Mouse (Mus musculus) splenic B cell, adult 2 months (primary cell): ENCODE data around the gene Ros1.

Experiments
- DNase-seq: peaks from one replicate; pipeline ENCODE4 v3.0.0-alpha.2; 2011; ENCODE audit warnings: low read depth, low spot score
- H3K27me3 ChIP-seq: 2 replicates; pipeline ENCODE4 v1.6.1; 2012; ENCODE audit warnings: mild to moderate bottlenecking, low read length, moderate library complexity, mixed read lengths; ENCODE audit not compliant: control insufficient read depth, poor library complexity, insufficient read depth, severe bottlenecking
- H3K36me3 ChIP-seq: 2 replicates; pipeline ENCODE4 v1.6.1; 2012; ENCODE audit warnings: mild to moderate bottlenecking, low read length, moderate library complexity, mixed read lengths; ENCODE audit not compliant: control insufficient read depth, poor library complexity, insufficient read depth, severe bottlenecking

Gene Ros1

GRCm38 (mm10) chr10:52185900-52186299 lies 9.1 kb downstream of the Ros1 start:
- no peaks in the 10 kb centered on the region for H3K36me3 ChIP-seq
- DNase-seq: no peak

GRCm38 (mm10) chr10:52182878-52183277 lies 12.2 kb downstream of the Ros1 start:
- Histone ChIP-seq H3K27me3 (no peaks in the 10 kb centered on the region; the same call in 1 of the 2 replicates), H3K36me3 (no peaks in the 10 kb centered on the region)
- no peak for DNase-seq

More at GRCm38 (mm10) chr10:52185900-52186299, 9.1 kb downstream of the Ros1 start:
- H3K27me3 ChIP-seq: no peaks in the 10 kb centered on the region; the same call in 1 of the 2 replicates

GRCm38 (mm10) chr10:52174376-52174775 lies 20.7 kb downstream of the Ros1 start:
- no peak for DNase-seq
- Histone ChIP-seq H3K36me3 (no peaks in the 10 kb centered on the region), H3K27me3 (no peaks in the 10 kb centered on the region)

GRCm38 (mm10) chr10:52170489-52170888 lies 24.6 kb downstream of the Ros1 start:
- Histone ChIP-seq H3K36me3 (no peaks in the 10 kb centered on the region), H3K27me3 (no peaks in the 10 kb centered on the region)
- DNase-seq: no peak

- no peak for DNase-seq
- H3K27me3 ChIP-seq: no peaks in the 10 kb centered on the region
- no peaks in the 10 kb centered on the region for H3K36me3 ChIP-seq
Measured at GRCm38 (mm10) chr10:52169841-52170240, 25.2 kb downstream of the Ros1 start.

GRCm38 (mm10) chr10:52165376-52165775 lies 29.7 kb downstream of the Ros1 start:
- Histone ChIP-seq H3K27me3 (no peaks in the 10 kb centered on the region), H3K36me3 (no peaks in the 10 kb centered on the region)
- no peak for DNase-seq

- Histone ChIP-seq H3K27me3 (no peaks in the 10 kb centered on the region), H3K36me3 (no peaks in the 10 kb centered on the region)
- no peak for DNase-seq
Measured at GRCm38 (mm10) chr10:52160604-52161003, 34.4 kb downstream of the Ros1 start.

GRCm38 (mm10) chr10:52159704-52160103 lies 35.3 kb downstream of the Ros1 start:
- DNase-seq: no peak
- Histone ChIP-seq H3K27me3 (no peaks in the 10 kb centered on the region), H3K36me3 (no peaks in the 10 kb centered on the region)

GRCm38 (mm10) chr10:52133354-52134074 lies 61.5 kb downstream of the Ros1 start:
- DNase-seq: no peak
- H3K36me3 ChIP-seq: no peaks in the 10 kb centered on the region
- no peaks in the 10 kb centered on the region for H3K27me3 ChIP-seq

- Histone ChIP-seq H3K36me3 (no peaks in the 10 kb centered on the region), H3K27me3 (no peaks in the 10 kb centered on the region; the same call in 1 of the 2 replicates)
- DNase-seq: no peak
Measured at GRCm38 (mm10) chr10:52130762-52131161, 64.3 kb downstream of the Ros1 start.

GRCm38 (mm10) chr10:52128874-52129412 lies 66.1 kb downstream of the Ros1 start:
- Histone ChIP-seq H3K27me3 (no peaks in the 10 kb centered on the region; the same call in 1 of the 2 replicates), H3K36me3 (no peaks in the 10 kb centered on the region)
- no peak for DNase-seq

GRCm38 (mm10) chr10:52106164-52106757 lies 88.8 kb downstream of the Ros1 start:
- Histone ChIP-seq H3K27me3 (no peaks in the 10 kb centered on the region; the same call in 1 of the 2 replicates), H3K36me3 (no peaks in the 10 kb centered on the region)
- peak; percentile 20 for DNase-seq

GRCm38 (mm10) chr10:52101273-52101672 lies 93.8 kb downstream of the Ros1 start:
- Histone ChIP-seq H3K36me3 (no peaks in the 10 kb centered on the region), H3K27me3 (no peaks in the 10 kb centered on the region; the same call in 1 of the 2 replicates)
- DNase-seq: no peak

GRCm38 (mm10) chr10:52092181-52092580 lies 102.9 kb downstream of the Ros1 start:
- Histone ChIP-seq H3K36me3 (no peaks in the 10 kb centered on the region), H3K27me3 (no peaks in the 10 kb centered on the region)
- DNase-seq: no peak

- DNase-seq: no peak
Measured at GRCm38 (mm10) chr10:52086681-52087080, 108.4 kb downstream of the Ros1 start.

More at GRCm38 (mm10) chr10:52086681-52087080, 108.4 kb downstream of the Ros1 start:
- H3K36me3 ChIP-seq: no peaks in the 10 kb centered on the region
- no peaks in the 10 kb centered on the region for H3K27me3 ChIP-seq
